Mouse (Mus musculus): Measurements from ENCODE around the gene Ryr1.
"Not testable (repeated sequence)": the region's sequence is repeated elsewhere in the genome, so short reads cannot be mapped to it uniquely, and the experiment has no call there.

Gene Ryr1

DNA sequence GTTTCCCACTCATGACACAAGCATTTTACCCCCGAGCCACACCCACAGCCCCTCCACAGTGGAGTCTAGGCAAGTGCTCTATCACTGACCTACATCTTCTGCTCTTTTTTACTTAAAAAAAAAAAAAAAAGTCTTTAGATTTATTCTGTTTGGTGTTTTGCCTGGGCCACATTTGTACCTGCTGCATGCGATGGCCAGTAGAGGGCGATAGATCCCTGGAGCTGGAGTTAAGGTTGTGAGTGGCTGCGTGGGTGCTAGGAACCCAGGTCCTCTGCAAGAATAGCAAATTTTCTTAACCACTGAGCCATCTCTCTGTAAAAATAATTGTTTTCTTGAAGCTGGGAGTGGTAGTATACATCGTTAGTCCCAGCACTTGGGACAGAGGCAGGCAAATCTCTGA, 133.4 kb downstream of the Ryr1 start:
- no peak for DNase-seq (ENCODE audit: low read depth, low spot score)

DNA sequence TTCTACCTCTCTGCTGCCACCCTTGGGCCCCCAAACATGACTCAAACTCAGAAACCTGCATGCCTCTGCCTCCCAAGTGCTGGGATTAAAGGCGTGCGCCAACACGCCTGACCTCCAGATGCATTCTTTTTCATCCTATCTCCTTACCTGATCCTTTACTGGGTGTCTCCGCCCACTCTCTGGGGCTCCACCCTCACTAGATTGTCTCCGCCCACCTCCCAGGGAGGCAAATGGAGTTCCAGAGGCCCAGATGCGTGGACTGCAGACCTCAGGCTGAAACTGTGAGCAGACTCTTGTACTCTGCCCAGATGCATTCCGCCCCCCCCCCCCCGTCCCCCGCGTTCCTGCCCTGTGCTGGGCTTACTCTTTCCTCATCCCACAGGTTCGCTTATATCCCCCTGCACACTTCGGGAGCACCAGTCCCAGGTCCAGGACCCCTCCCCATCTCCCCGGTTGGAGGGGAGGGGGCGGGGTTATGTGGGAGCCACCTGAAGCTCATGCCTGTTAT, 134.2 kb downstream of the Ryr1 start:
- DNase-seq (ENCODE audit: low read depth, low spot score), result no peak

DNA sequence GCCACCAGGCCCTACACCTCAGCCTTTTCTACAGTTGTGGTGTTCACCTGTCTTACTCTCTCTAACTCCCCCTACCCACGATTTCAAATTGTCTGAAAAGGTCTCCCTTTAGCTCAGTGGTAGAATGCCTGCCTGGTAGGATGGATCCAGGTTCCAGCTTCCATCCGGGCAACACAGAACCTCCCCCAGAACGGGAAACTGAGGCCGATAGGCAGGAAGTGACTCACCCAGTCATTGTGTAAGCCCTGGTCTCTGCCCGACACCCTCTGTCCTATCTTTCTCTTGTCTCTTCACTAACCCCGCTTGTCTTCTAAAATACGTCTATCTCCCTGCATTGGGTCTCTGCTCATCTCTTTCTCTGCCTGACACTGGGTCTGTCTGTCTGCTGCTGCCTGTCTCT, 139.8 kb downstream of the Ryr1 start:
- DNase-seq (ENCODE audit: low read depth, low spot score), result no peak

DNA sequence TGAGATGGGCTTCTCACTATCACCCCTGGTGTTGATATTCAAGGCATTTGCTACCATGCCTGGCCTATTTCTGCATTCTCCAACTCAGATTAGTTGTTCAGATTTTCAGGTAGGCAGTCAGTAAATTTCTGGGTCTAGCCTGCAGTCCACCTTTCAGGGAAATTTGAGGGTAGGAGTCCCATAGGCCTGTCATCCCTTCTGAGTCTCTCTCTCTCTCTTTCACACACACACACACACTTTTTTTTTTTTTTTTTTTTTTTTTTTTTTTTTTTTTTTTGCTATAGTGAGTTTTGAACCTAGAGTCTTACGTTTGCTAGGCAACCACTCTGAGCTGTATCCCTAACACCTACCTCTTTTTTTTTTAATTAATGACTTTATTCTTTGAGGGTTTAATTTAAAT, 140.5 kb downstream of the Ryr1 start:
- DNase-seq (ENCODE audit: low read depth, low spot score), result no peak

DNA sequence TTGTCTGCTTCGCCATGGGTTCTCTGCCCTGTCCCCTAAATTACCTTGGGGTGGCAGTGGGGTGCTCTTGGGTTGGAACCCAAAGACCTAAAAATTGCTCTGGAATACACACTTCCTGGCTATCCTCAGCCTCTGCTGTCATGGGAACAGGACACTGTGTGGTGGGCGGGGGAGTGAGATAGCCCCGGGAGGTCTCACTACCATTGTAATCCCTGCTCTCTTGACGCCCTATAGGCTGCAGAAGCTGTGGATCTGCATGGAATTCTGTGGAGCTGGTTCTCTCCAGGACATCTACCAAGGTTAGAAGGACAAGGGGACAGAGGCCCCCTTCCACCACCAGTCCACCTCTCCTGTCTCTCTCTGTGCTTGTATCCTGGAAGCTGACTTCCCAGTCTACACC, 141.1 kb downstream of the Ryr1 start:
- no peak for DNase-seq (ENCODE audit: low read depth, low spot score)

DNA sequence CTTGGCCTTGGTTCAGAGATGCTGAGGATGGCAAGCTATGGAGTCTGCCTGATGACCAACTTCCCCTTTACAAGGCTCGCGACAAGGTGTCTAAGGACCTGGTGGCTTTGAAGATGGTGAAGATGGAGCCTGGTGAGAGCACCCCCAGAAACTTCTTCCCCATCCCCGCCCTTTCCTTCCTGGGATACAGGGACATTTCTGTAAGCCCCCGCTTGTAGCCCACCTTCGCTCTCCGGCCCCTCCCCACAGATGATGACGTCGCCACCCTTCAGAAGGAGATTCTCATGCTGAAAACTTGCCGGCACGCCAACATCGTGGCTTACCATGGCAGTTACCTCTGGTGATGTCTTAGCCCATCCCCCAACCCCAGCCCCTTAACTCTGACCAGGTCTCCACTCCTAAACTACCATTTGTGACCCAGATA, 141.8 kb downstream of the Ryr1 start:
- DNase-seq (ENCODE audit: low read depth, low spot score), result peak; percentile 59

DNA sequence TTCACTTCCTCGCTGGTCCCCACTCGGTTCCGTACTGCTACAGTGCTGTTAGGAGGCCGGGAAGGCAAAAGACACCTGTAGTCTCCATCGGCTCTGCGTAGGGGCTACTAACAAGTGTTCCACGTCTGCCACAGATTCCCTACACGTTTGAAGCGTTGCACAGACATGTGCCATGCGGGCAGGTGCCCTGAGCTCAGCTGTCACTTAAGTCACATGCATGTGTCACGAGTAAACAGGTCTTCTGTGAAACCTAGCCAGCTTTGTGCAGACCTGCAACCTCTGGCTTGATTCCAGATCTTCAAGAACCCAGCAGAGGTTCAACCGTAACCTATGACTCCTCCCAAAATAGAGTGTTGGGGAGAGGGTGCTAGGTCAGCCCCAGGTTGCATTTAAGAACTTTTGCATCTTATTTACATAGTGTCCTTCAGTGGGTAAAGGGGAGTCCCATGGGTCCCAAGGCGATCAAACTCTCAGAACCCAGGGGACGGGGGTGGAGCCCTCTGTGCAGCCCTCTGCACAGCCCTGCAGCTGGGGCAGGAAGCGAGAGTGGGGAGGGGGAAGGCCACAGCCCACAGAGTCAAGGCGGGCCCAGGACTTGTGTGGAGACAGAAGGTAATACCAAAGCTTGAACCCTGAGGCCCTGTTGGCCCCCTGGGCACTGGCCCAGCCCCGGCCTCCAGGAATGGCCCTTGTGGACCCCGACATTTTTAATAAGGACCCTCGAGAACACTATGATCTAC, 142.5 kb downstream of the Ryr1 start:
- peak; percentile 89 for DNase-seq (ENCODE audit: low read depth, low spot score)

DNA sequence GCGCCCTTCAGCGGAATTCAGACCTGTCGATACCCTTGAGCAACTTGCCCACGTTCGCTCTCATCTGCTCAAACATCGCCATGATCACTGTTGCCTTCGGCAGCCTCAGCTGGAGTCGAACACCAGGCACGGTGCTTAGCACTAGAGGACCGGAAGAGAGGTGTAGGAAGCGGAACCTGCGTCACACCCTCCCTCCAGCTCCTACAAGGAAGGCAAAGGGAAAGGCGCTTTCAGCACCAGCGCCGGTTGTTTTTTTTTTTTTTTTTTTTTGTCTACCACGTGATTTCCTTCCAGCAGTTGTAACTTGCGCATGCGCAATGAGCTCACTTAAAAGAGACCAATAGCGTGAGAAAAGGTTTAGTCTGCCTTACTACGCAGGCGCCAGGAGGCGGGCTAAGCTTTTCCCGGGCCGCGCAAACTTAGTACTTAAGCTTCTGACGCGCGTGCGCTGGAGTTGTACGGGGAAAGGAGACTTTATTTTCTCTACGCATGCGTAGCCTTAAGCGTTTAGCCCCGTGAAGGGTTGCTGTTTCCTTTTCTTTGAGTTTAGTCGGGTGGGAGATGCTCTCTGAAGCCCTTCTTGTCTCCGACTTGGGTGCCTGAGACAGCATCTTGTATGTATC, 143.2 kb downstream of the Ryr1 start, which contains the start of the genes Eif3k and Map4k1:
TSS of gene Eif3k (minus strand) at position 214 of the 623 bp plus-strand sequence.
TSS of gene Map4k1 (plus strand) at position 400 of the 623 bp plus-strand sequence.
- DNase-seq (ENCODE audit: low read depth, low spot score), result peak; percentile 100

DNA sequence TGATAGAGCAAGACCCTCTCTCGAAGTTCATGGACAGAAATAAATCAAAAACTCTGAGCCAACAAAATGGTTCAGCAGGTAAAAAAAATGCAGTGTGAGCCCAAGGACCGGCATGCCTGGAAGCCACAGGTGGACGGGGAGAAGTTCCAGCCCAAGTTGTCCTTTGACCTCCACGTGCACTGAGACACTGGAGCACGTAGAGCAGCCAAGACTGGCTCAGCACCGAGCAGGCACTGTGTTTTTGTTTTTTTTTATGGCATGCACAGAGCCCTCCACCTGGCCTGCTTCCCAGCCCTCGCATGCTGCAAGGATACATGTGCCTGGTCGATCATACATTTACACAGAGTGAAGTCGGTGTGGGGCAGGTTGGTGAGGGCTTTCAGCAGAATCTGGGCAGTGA, 147.4 kb downstream of the Ryr1 start:
- DNase-seq (ENCODE audit: low read depth, low spot score), result no peak

DNA sequence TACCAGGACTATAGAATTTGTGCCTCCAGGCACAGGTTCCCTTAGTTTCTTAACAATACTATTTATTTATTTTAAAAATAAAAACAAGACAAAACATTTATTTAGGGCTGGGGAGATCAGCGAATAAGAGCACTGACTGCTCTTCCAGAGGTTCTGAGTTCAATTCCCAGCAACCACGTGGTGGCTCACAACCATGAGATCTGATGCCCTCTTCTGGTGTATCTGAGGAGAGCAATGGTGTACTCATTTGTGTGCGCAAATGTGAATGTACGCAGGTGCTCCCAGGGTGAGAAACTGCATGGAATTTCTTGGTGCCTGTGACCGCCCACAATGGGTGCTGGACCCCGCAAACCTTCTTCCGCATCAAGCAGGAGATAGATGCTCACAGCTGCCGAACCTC, 152.0 kb downstream of the Ryr1 start:
- DNase-seq (ENCODE audit: low read depth, low spot score), result no peak

DNA sequence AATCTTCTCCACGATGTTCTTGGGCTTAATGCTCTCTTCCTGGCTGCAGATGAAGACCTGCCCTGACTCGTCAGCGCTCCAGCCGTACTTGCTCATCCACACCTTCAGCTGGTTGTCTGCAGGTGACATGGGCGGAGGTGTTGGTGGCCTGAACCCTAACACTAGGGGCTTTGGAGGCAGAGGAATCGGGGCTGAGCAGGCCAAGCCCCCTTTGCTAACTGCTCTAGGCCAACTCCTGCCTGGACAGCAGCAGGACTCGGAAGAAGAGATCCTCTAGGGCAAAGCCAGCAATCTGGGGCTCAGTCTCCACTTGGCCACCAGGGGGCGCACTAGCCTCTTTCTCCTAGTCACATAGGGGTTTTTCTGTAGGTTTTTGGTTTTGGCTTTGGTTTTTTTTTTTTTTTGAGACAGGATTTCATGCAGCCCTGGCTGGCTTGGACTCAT, 152.4 kb downstream of the Ryr1 start:
- DNase-seq (ENCODE audit: low read depth, low spot score), result peak; percentile 78

DNA sequence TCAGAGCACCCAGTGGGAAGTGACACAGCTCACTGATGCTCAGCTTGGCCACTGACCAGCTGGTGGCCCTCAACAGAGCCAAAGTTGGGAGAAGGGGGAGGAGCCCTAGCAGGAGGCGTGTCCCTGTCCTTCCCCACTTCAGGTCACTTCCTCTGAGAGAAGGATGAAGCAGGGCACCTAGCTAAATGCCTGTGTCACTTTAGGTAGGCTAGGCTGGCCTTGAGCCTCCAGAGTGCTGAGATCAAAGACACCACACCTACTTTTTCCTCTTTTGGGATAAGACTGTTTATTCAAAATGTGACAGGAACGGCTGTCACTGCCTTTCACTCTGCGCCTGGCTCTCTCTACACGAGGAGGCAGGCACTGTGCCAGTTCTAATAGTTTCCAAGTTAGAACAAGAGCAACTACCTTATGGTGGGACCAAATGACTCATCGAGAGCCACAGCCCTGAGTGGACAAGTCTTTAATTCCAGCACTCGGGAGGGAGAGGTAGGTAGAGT, 153.2 kb downstream of the Ryr1 start:
- DNase-seq (ENCODE audit: low read depth, low spot score), result no peak

DNA sequence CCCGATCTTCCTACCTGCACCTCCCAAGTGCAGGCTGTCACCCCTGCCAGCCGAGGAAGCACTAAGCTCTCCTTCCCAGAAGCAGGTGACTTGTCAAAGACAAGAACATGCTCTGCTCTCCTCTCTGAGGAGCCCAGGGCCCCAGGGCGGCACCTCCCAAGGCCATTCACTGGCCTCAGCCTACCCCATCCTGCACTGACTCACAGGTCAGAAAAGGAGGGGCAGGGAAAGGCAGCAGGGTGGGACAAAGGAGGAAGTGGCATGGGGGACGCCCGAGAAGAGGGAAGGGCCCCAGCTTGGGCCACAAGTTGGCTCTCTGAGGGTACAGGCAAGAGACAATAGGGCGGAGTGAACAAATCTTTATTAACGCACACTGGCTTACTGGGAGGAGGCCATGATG, 153.9 kb downstream of the Ryr1 start:
- no peak for DNase-seq (ENCODE audit: low read depth, low spot score)

DNA sequence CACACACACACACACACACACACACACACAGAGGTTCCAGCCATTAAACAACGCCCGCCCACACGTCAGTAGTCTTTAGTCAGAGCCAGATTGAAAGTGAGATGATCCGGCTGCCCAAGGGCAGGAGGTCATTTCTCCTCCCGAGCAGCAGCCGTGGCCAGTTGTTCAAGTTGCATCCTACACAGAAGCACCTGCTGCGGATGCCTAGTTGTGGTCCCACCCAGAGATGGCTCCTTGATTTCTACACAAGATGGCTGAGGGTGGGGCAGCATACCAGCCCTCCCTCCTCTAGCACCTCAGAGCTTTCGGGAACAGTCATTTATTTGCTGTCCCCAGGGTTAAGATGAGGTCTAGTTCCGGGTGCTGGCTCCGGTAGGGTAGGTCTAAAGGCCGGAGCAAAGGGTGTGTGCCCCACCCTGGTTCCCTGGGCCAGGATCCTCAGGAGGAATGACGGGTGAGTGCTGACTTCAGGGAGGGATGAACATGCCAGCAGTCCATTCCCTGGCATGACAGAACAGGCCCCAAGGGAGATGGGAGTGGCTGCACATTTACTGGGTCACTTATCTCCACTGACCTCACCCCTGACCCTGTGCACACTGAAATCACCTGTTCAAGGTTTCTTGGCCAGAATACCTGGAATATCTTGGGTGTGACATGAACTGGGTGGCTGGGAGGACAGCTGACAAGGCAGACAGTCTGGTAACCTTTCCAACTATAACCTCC, 155.1 kb downstream of the Ryr1 start:
- DNase-seq (ENCODE audit: low read depth, low spot score), result no peak

DNA sequence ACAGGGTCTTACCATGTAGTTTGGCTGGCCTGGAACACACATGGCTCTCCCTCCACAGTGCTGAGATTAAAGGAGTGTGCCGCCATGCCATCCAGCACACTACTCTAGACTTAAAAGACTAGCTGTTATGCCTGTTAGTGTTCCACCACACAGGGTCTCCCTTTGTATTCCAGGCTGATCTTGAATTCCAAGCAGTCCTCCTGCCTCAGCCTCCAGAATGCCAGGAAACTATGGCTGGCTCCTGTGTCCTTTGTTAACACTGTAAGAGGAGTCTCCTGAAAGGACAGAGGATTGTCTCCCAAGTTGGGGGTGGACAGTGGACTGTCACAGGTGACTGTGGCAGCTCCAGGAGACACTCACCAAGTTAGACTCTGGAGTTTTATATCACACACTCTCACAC, 155.7 kb downstream of the Ryr1 start:
- DNase-seq (ENCODE audit: low read depth, low spot score), result no peak

DNA sequence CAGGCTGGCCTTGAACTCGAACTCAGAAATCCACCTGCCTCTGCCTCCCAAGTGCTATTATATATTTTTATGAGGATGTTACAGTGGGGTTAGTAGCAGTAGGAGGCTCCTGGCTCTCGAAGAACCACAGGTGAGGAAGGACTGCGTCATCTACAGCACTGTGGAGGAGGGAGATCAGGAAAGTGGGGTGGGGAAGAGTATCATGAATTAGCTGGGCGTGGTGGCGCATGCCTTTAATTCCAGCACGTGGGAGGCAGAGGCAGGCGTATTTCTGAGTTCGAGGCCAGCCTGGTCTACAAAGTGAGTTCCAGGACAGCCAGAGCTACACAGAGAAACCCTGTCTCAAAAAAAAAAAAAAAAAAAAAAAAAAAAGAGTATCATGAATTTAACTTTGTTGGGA, 156.9 kb downstream of the Ryr1 start:
- not testable (repeated sequence) for DNase-seq (ENCODE audit: low read depth, low spot score)

DNA sequence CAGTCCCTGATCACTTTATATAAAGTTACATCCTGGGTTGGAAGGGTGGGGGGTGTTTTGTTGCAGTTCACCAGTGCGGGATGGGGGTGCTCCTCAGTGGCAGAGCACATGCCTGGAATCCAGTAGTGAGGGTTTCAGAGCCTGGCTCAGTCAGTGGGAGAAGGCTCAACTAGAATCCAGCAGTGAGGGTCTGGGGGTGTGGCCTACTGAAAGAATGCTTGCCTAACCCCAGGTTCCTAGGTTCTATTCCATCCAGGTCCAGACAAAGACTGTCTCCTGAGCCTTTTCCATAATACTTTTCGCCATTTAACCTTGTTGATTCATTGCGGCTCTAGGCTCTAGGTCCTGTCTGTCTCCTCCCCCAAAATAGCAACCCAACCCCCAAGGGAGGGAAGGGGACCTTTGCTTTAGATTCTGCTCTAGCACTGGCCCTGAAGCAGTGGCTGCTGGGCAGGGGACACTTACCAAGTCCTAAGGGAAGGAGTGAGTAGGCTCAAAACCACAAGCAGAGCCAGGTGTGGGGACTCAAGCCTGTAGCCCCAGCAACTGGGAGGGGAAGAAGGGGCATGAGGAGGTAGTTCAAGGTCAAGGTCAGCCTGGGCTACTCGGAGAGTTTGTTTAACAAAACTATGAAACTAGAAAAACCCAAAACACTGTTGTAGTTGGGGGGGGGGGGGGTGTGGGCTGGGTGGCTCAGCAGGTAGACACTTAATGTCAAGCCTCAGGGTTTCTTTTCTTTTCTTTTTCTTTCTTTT, 158.1 kb downstream of the Ryr1 start:
- DNase-seq (ENCODE audit: low read depth, low spot score), result no peak

DNA sequence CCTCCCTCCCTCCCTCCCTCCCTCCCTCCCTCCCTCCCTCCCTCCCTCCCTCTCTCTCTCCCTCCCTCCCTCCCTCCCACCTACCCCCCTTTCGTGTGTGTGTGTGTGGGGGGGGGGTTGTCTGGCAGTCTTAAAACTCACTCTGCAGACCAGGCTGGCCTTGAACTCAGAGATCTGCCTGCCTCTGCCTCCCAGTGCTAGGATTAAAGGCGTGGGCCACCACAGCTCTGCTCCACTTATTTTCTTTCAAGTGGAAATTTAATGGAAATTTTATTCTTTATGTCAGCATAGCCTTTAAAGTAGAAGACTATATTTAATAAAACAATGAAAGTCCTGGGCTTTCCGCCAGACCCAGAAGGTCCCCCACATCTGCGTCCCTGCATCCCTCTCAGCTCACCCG, 158.8 kb downstream of the Ryr1 start:
- no peak for DNase-seq (ENCODE audit: low read depth, low spot score)

DNA sequence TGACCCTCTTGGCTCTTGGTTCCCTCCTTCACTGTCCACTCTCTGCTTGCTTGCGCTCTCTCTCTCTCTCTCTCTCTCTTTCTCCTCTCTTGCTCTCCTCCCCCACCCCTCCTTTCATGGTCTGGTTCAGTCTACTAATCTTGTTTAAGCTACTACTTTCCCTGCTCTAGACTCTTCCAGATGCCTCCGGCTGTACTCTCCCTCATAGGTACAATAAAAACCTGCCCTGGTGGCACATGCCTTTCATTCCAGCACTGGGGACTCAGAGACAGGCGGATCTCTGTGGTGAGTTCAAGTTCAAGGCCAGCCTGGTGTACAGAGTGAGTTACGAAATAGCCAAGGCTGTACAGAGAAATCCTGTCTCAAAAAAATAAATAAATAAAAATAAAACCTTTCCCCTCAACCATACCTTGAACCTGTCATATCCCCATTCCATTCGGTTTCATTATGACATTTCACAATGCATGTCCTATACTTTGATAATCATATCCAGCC, 159.6 kb downstream of the Ryr1 start:
- DNase-seq (ENCODE audit: low read depth, low spot score), result no peak

DNA sequence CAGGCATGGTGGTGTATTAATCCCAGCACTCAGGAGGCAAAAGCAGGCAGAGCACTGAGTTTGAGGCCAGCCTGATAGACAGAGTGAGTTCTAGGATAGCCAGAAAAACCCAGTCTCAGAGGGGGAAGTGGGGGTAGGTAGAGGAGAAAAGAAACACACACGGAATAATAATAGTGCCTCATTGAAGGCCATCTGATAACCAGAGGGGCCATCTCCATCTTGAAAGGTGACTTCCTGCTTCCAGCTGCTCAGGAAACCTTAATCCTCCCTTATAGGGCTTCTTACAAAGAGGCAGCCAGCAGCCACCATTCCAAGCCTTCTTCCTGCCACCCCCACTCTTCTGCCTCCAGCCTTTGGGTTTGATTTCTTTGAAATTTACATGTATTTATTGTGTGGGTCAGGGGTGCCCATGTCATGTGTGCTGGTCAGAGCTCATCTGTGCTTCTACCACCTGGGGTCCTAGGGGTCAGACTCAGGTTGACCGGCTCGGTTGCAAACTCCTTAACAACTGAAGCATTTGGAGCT, 161.5 kb downstream of the Ryr1 start:
- no peak for DNase-seq (ENCODE audit: low read depth, low spot score)
